Mouse (Mus musculus) thymus, adult 2 months (tissue): ENCODE measurements around the gene Prkci.

ENCODE experiments used
- CTCF ChIP-seq: fragments of 200-500 bp; IDR thresholded peaks from 2 replicates; pipeline ENCODE4 v1.5.1; 2012; ENCODE audit warnings: mild to moderate bottlenecking, control low read depth, low read length, moderate library complexity, borderline replicate concordance; ENCODE audit not compliant: control insufficient read depth, poor library complexity, insufficient read depth; ENCODE audit errors: extremely low read depth
- POLR2A ChIP-seq: fragments of 200-500 bp; IDR thresholded peaks from 2 replicates; pipeline ENCODE4 v1.6.1; 2012; ENCODE audit warnings: mild to moderate bottlenecking, low read length, control low read depth, moderate library complexity; ENCODE audit not compliant: control insufficient read depth, poor library complexity, insufficient read depth; ENCODE audit errors: extremely low read depth

- TF ChIP-seq CTCF (no peak), POLR2A (no peak)
These were observed 4.5 kb downstream of the Prkci start for GRCm38 (mm10) chr3:31000018-31000407.
